In the genomic region with DNA sequence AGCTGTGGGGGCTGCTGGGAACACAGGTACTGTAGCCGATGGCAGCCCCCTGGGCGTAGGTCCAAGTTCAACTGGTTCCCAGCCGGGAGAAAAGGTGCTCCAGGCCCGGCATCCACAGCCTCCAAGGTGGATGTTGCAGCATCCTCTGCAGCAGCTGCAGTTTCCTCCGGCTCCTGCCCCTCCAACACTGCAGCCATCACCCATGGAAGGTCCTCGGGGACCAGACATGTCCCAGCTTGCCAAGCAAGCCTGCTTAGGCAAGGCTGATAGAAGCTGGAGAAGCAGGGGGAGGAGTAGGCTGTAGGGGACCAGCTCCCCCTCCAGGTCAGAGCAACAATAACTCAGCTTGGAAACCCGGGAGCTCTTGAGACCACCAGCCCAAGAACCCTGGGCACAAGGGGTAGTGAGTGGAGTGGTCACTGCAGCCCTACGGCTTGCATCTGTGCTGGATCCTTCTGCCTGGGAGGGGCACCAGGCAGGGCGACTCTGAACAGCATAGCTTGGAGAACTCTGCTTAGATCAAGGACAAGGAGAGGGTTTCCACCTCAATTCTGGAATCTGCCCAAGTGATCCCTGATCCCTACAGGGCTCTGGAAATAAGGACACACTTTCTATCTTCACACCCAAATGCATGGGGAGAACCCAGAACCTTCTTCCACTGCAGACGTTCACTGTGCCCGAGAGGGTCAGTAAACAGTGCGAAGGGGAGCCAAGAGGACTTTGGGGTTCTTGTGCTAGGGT, we compare ENCODE assay signal across 8 mouse cellular contexts. TPM values are rescaled to one million over a fixed set of nuclear protein-coding genes. Genes with fewer than 3 reads are reported as not detected.
DNase-seq lines count a peak whose midpoint lies in the region; ATAC-seq and TF ChIP-seq lines count a peak whose summit lies in the region.

No protein-coding gene starts in this region.

- TF ChIP-seq CTCF in testis, adult 2 months (IDR thresholded peaks at IDR 0.05; ENCODE audit: control insufficient read depth, insufficient read depth, insufficient replicate concordance, low read depth, low read length), result no peak
- peak; percentile 42; the same call in 1 of the 2 replicates for TF ChIP-seq CTCF in forebrain, postnatal 0 days (IDR thresholded peaks at IDR 0.05; ENCODE audit: low read depth)

- H3K9ac ChIP-seq in forebrain, postnatal 0 days, result peak overlapping the region; percentile 37
- H3K9ac ChIP-seq in limb, embryonic 13.5 days, result peak overlapping the region; percentile 75
- peak overlapping the region; percentile 38; the same call in 1 of the 2 replicates for H3K9ac ChIP-seq in neural tube, embryonic 15.5 days (replicated peaks)

- no peak overlapping the region for H3K27ac ChIP-seq in testis, adult 2 months (ENCODE audit: control insufficient read depth, insufficient read depth, low read depth, low read length)
- H3K27ac ChIP-seq in forebrain, postnatal 0 days (ENCODE audit: low read depth, low read length), result no peak overlapping the region
- H3K27ac ChIP-seq in limb, embryonic 13.5 days, result peak overlapping the region; percentile 73
- H3K27ac ChIP-seq in neural tube, embryonic 15.5 days (replicated peaks), result no peak overlapping the region

- no peaks in the 10 kb centered on the region for H3K9me3 ChIP-seq in forebrain, postnatal 0 days (ENCODE audit: low read length)
- no peaks in the 10 kb centered on the region for H3K9me3 ChIP-seq in limb, embryonic 13.5 days
- no peaks in the 10 kb centered on the region for H3K9me3 ChIP-seq in neural tube, embryonic 15.5 days (replicated peaks)

- TF ChIP-seq POLR2A in testis, adult 2 months (IDR thresholded peaks at IDR 0.05; ENCODE audit: control insufficient read depth, low read depth, low read length), result no peak

- WGBS in forebrain, postnatal 0 days, result 19% methylated on average over 12 of the region's 12 CpGs
- WGBS in limb, embryonic 13.5 days, result 18% methylated on average over 12 of the region's 12 CpGs
- WGBS in neural tube, embryonic 15.5 days, result 25% methylated on average over 12 of the region's 12 CpGs

- H3K4me1 ChIP-seq in testis, adult 2 months (ENCODE audit: control insufficient read depth, insufficient read depth, low read length), result peaks cover 9% of the 10 kb centered on the region
- H3K4me1 ChIP-seq in forebrain, postnatal 0 days (ENCODE audit: insufficient read depth), result peaks cover 9% of the 10 kb centered on the region
- H3K4me1 ChIP-seq in limb, embryonic 13.5 days, result peaks cover 34% of the 10 kb centered on the region
- H3K4me1 ChIP-seq in neural tube, embryonic 15.5 days, result peaks cover 39% of the 10 kb centered on the region

- H3K4me2 ChIP-seq in forebrain, postnatal 0 days (ENCODE audit: low read depth), result peak overlapping the region; percentile 62
- peak overlapping the region; percentile 88 for H3K4me2 ChIP-seq in limb, embryonic 13.5 days (replicated peaks)
- H3K4me2 ChIP-seq in neural tube, embryonic 15.5 days, result peak overlapping the region; percentile 68

- ATAC-seq in forebrain, postnatal 0 days, result no peak
- no peak for ATAC-seq in limb, embryonic 13.5 days (ENCODE audit: low FRiP score, low read depth)
- ATAC-seq in neural tube, embryonic 15.5 days (ENCODE audit: low FRiP score), result no peak
- ATAC-seq in activated CD4-positive, CD25-positive, alpha-beta regulatory T cell, adult 4 months, result no peak

- DNase-seq in adrenal gland, adult 2 months, result peak; percentile 22
- no peak for DNase-seq in adrenal gland, adult 18-20 months (ENCODE audit: low spot score in 2 of 2)
- DNase-seq in testis, postnatal 10 days (ENCODE audit: low spot score), result no peak
- peak; percentile 33 for DNase-seq in forebrain, postnatal 0 days

- no peaks in the 10 kb centered on the region for H3K27me3 ChIP-seq in testis, adult 2 months (ENCODE audit: control insufficient read depth, insufficient read depth, low read length)
- no peaks in the 10 kb centered on the region for H3K27me3 ChIP-seq in forebrain, postnatal 0 days (ENCODE audit: insufficient read depth, low read length)
- no peaks in the 10 kb centered on the region for H3K27me3 ChIP-seq in limb, embryonic 13.5 days
- H3K27me3 ChIP-seq in neural tube, embryonic 15.5 days (replicated peaks), result no peaks in the 10 kb centered on the region

- H3K36me3 ChIP-seq in testis, adult 2 months (ENCODE audit: control insufficient read depth, insufficient read depth, low read length), result no peaks in the 10 kb centered on the region
- peaks cover 6% of the 10 kb centered on the region for H3K36me3 ChIP-seq in forebrain, postnatal 0 days (ENCODE audit: insufficient read depth)
- H3K36me3 ChIP-seq in limb, embryonic 13.5 days, result peaks cover 41% of the 10 kb centered on the region
- H3K36me3 ChIP-seq in neural tube, embryonic 15.5 days, result no peaks in the 10 kb centered on the region

- H3K4me3 ChIP-seq in testis, adult 2 months (ENCODE audit: control insufficient read depth, low read depth, low read length), result peak overlapping the region; percentile 44
- peak overlapping the region; percentile 36 for H3K4me3 ChIP-seq in forebrain, postnatal 0 days (ENCODE audit: low read depth, low read length)
- H3K4me3 ChIP-seq in limb, embryonic 13.5 days, result peak overlapping the region; percentile 52
- H3K4me3 ChIP-seq in neural tube, embryonic 15.5 days (replicated peaks), result peak overlapping the region; percentile 38

RNA-seq across cellular contexts. Expression of a gene that starts 0.6 kb away (rescaled TPM):
- total RNA-seq in adrenal gland, adult 2 months (2021), result 1 to 10 TPM; 1.4 to 1.5 TPM
- polyA plus RNA-seq in adrenal gland, adult 2 months (2012; rRNA removed), result 9.2 and 11.2 TPM in 2 replicates
- 1 to 10 TPM; 1.1 to 1.4 TPM for total RNA-seq in adrenal gland, adult 18-20 months (2021)
- 5.5 and 5.6 TPM in 2 replicates for polyA plus RNA-seq in testis, adult 2 months (2012; rRNA removed)
- total RNA-seq in forebrain, postnatal 0 days (2014; rRNA removed), result 2.0 and 2.2 TPM in 2 replicates
- 2.3 and 2.4 TPM in 2 replicates for polyA plus RNA-seq in forebrain, postnatal 0 days (2015; fragmentation: Nextera tagmentation; extraction: Ambion mirVana)
- polyA plus RNA-seq in limb, embryonic 13.5 days (2015; fragmentation: Nextera tagmentation; extraction: Ambion mirVana), result 11.7 and 12.0 TPM in 2 replicates
- 2.7 and 5.0 TPM in 2 replicates for polyA plus RNA-seq in neural tube, embryonic 15.5 days (2015; fragmentation: Nextera tagmentation; extraction: Ambion mirVana)
- polyA plus RNA-seq in activated CD4-positive, CD25-positive, alpha-beta regulatory T cell, adult 4 months (2017; shearing (Covaris generic)), result 10 to 100 TPM in 1 of 2 experiments, 1 to 10 TPM in 1; 5.3 to 12.7 TPM

RNA-seq across cellular contexts. Expression of a gene that starts 3.9 kb away (rescaled TPM):
- total RNA-seq in adrenal gland, adult 2 months (2021), result 1,000 to 10,000 TPM in 1 of 2 experiments, 100 to 1,000 TPM in 1; 577 to 1,228 TPM
- polyA plus RNA-seq in adrenal gland, adult 2 months (2012; rRNA removed), result 207 and 254 TPM in 2 replicates
- 1,000 to 10,000 TPM in 1 of 2 experiments, 100 to 1,000 TPM in 1; 949 to 1,096 TPM for total RNA-seq in adrenal gland, adult 18-20 months (2021)
- polyA plus RNA-seq in testis, adult 2 months (2012; rRNA removed), result 226 and 309 TPM in 2 replicates
- total RNA-seq in forebrain, postnatal 0 days (2014; rRNA removed), result 312 and 427 TPM in 2 replicates
- 868 and 1,034 TPM in 2 replicates for polyA plus RNA-seq in forebrain, postnatal 0 days (2015; fragmentation: Nextera tagmentation; extraction: Ambion mirVana)
- polyA plus RNA-seq in limb, embryonic 13.5 days (2015; fragmentation: Nextera tagmentation; extraction: Ambion mirVana), result 1,214 and 1,220 TPM in 2 replicates
- 743 and 829 TPM in 2 replicates for polyA plus RNA-seq in neural tube, embryonic 15.5 days (2015; fragmentation: Nextera tagmentation; extraction: Ambion mirVana)
- 1,000 to 10,000 TPM; 3,324 to 3,604 TPM for polyA plus RNA-seq in activated CD4-positive, CD25-positive, alpha-beta regulatory T cell, adult 4 months (2017; shearing (Covaris generic))

RNA-seq across cellular contexts. Expression of a gene that starts 5.6 kb away (rescaled TPM):
- total RNA-seq in adrenal gland, adult 2 months (2021), result 100 to 1,000 TPM; 125 to 172 TPM
- polyA plus RNA-seq in adrenal gland, adult 2 months (2012; rRNA removed), result 234 and 236 TPM in 2 replicates
- total RNA-seq in adrenal gland, adult 18-20 months (2021), result 100 to 1,000 TPM; 104 to 105 TPM
- polyA plus RNA-seq in testis, adult 2 months (2012; rRNA removed), result 7.2 and 10.9 TPM in 2 replicates
- 115 and 141 TPM in 2 replicates for total RNA-seq in forebrain, postnatal 0 days (2014; rRNA removed)
- polyA plus RNA-seq in forebrain, postnatal 0 days (2015; fragmentation: Nextera tagmentation; extraction: Ambion mirVana), result 106 and 132 TPM in 2 replicates
- polyA plus RNA-seq in limb, embryonic 13.5 days (2015; fragmentation: Nextera tagmentation; extraction: Ambion mirVana), result 38.8 and 39.3 TPM in 2 replicates
- polyA plus RNA-seq in neural tube, embryonic 15.5 days (2015; fragmentation: Nextera tagmentation; extraction: Ambion mirVana), result 76.7 and 88.8 TPM in 2 replicates
- polyA plus RNA-seq in activated CD4-positive, CD25-positive, alpha-beta regulatory T cell, adult 4 months (2017; shearing (Covaris generic)), result 10 to 100 TPM; 26.8 to 51.1 TPM

RNA-seq across cellular contexts. Expression of a gene that starts 11.7 kb away (rescaled TPM):
- total RNA-seq in adrenal gland, adult 2 months (2021), result 1,000 to 10,000 TPM in 1 of 2 experiments, 100 to 1,000 TPM in 1; 905 to 1,265 TPM
- 1,146 and 1,725 TPM in 2 replicates for polyA plus RNA-seq in adrenal gland, adult 2 months (2012; rRNA removed)
- 1,000 to 10,000 TPM in 1 of 2 experiments, 100 to 1,000 TPM in 1; 739 to 1,290 TPM for total RNA-seq in adrenal gland, adult 18-20 months (2021)
- 379 and 436 TPM in 2 replicates for polyA plus RNA-seq in testis, adult 2 months (2012; rRNA removed)
- total RNA-seq in forebrain, postnatal 0 days (2014; rRNA removed), result 6.2 and 7.7 TPM in 2 replicates
- 18.3 and 22.4 TPM in 2 replicates for polyA plus RNA-seq in forebrain, postnatal 0 days (2015; fragmentation: Nextera tagmentation; extraction: Ambion mirVana)
- polyA plus RNA-seq in limb, embryonic 13.5 days (2015; fragmentation: Nextera tagmentation; extraction: Ambion mirVana), result 13.9 and 14.7 TPM in 2 replicates
- 17.2 and 25.7 TPM in 2 replicates for polyA plus RNA-seq in neural tube, embryonic 15.5 days (2015; fragmentation: Nextera tagmentation; extraction: Ambion mirVana)
- 10 to 100 TPM; 58.2 to 70.2 TPM for polyA plus RNA-seq in activated CD4-positive, CD25-positive, alpha-beta regulatory T cell, adult 4 months (2017; shearing (Covaris generic))

RNA-seq across cellular contexts. Expression of a gene that starts 14.0 kb away (rescaled TPM):
- 1 to 10 TPM; 1.6 to 2.8 TPM for total RNA-seq in adrenal gland, adult 2 months (2021)
- 1.00 and 1.2 TPM in 2 replicates for polyA plus RNA-seq in adrenal gland, adult 2 months (2012; rRNA removed)
- total RNA-seq in adrenal gland, adult 18-20 months (2021), result 1 to 10 TPM; 1.7 to 2.4 TPM
- 0.48 and 0.63 TPM in 2 replicates for polyA plus RNA-seq in testis, adult 2 months (2012; rRNA removed)
- 83.3 and 94.7 TPM in 2 replicates for total RNA-seq in forebrain, postnatal 0 days (2014; rRNA removed)
- 111 and 125 TPM in 2 replicates for polyA plus RNA-seq in forebrain, postnatal 0 days (2015; fragmentation: Nextera tagmentation; extraction: Ambion mirVana)
- polyA plus RNA-seq in limb, embryonic 13.5 days (2015; fragmentation: Nextera tagmentation; extraction: Ambion mirVana), result 5.1 and 5.2 TPM in 2 replicates
- 185 and 208 TPM in 2 replicates for polyA plus RNA-seq in neural tube, embryonic 15.5 days (2015; fragmentation: Nextera tagmentation; extraction: Ambion mirVana)
- not detected for polyA plus RNA-seq in activated CD4-positive, CD25-positive, alpha-beta regulatory T cell, adult 4 months (2017; shearing (Covaris generic))

Comparison
In these comparisons a context has a peak if more than half of its experiments do, and no peak if none do; other contexts are left out.
1. DNase-seq: peak in adrenal gland, adult 2 months (single experiment) and forebrain, postnatal 0 days (single experiment); none in adrenal gland, adult 18-20 months (0 of 2) and testis, postnatal 10 days (single experiment).
2. Peak in every context shown above with its lines, with median percentiles within 50 percentile points of each other: H3K4me3 ChIP-seq, H3K4me2 ChIP-seq and H3K9ac ChIP-seq.